Mouse (Mus musculus) neural tube, embryonic 10.5 days (tissue): ENCODE data around the gene Tmem38b.

Experiments
- DNase-seq: peaks from one replicate; pipeline ENCODE4 v3.0.0-alpha.2; 2017; ENCODE audit warnings: low spot score; ENCODE audit errors: extremely low spot score

Gene Tmem38b

GRCm38 (mm10) chr4:53828914-53829313 lies 3.1 kb downstream of the Tmem38b start:
- no peak for DNase-seq

GRCm38 (mm10) chr4:53830016-53830415 lies 4.2 kb downstream of the Tmem38b start:
- DNase-seq = no peak

GRCm38 (mm10) chr4:53830579-53830978 lies 4.7 kb downstream of the Tmem38b start:
- no peak for DNase-seq

- DNase-seq = no peak
These were observed 6.5 kb downstream of the Tmem38b start for GRCm38 (mm10) chr4:53832321-53832720.

GRCm38 (mm10) chr4:53836978-53837377 lies 11.1 kb downstream of the Tmem38b start:
- DNase-seq = no peak

GRCm38 (mm10) chr4:53840158-53840870 lies 14.5 kb downstream of the Tmem38b start:
- DNase-seq = no peak

GRCm38 (mm10) chr4:53843553-53843952 lies 17.7 kb downstream of the Tmem38b start:
- DNase-seq = no peak

- no peak for DNase-seq
These were observed 19.2 kb downstream of the Tmem38b start for GRCm38 (mm10) chr4:53844835-53845619.

- no peak for DNase-seq
These were observed 19.8 kb downstream of the Tmem38b start for GRCm38 (mm10) chr4:53845656-53846055.

GRCm38 (mm10) chr4:53846326-53846725 lies 20.5 kb downstream of the Tmem38b start:
- no peak for DNase-seq

GRCm38 (mm10) chr4:53847541-53847940 lies 21.7 kb downstream of the Tmem38b start:
- DNase-seq = no peak

- DNase-seq = no peak
These were observed 22.5 kb downstream of the Tmem38b start for GRCm38 (mm10) chr4:53848308-53848707.

- DNase-seq = no peak
These were observed 23.0 kb downstream of the Tmem38b start for GRCm38 (mm10) chr4:53848816-53849215.

- DNase-seq = no peak
These were observed 24.0 kb downstream of the Tmem38b start for GRCm38 (mm10) chr4:53849804-53850203.

- DNase-seq = no peak
These were observed 27.5 kb downstream of the Tmem38b start for GRCm38 (mm10) chr4:53853333-53853732.

- DNase-seq = no peak
These were observed 34.1 kb downstream of the Tmem38b start for GRCm38 (mm10) chr4:53859944-53860343.

GRCm38 (mm10) chr4:53862101-53862500 lies 36.3 kb downstream of the Tmem38b start:
- DNase-seq = no peak

GRCm38 (mm10) chr4:53864098-53864820 lies 38.4 kb downstream of the Tmem38b start:
- no peak for DNase-seq

- no peak for DNase-seq
These were observed 40.6 kb downstream of the Tmem38b start for GRCm38 (mm10) chr4:53866459-53866858.

- DNase-seq = peak; percentile 48
These were observed 52.9 kb downstream of the Tmem38b start for GRCm38 (mm10) chr4:53878542-53879417.
